Mouse (Mus musculus) T-helper 17 cell (primary cell): ENCODE results near the gene Ablim1.

ENCODE experiments used
- in situ Hi-C, 2 experiments: fragments of 300-600 bp; cut with MboI, MseI; formaldehyde crosslinking; loops; 1 replicate in 1 of 2; 2 replicates in 1 of 2; pipeline ENCODE4 v1.15.1; 2025; ENCODE audit warnings: high pct_unique_total_duplicates in 2 of 2

The Ablim1 gene

DNA sequence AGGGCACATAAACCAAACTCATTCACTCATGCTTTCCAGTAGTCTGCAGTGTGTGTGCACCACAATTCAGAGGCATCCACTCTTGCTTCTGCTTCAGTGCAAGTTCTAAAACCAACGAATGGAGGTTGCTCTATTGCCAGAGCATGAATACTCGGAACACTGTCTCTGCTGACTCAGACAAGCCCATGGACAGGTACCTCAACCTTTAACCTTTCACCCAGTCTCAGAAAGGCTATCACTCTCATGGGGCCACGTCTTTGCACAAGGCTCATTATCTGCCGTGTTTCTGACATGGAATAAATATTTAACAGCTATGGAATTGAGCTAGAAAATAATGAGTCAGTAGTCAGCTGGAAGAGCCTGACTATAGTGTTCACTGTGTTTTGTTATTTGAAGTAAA is 4.7 kb downstream of the Ablim1 start:
- in situ Hi-C loops, result loop anchor here in 1 of 2 experiments (25.0 kb wide), 1 partner anchor 398 kb away; no protein-coding TSS in a partner anchor

GRCm38 (mm10) chr19:57306601-57307000 is 8.1 kb downstream of the Ablim1 start:
- in situ Hi-C loops, result loop anchor here in 1 of 2 experiments (25.0 kb wide), 1 partner anchor 394 kb away; no protein-coding TSS in a partner anchor

GRCm38 (mm10) chr19:57305972-57306371 is 8.7 kb downstream of the Ablim1 start:
- in situ Hi-C loops, result loop anchor here in 1 of 2 experiments (25.0 kb wide), 1 partner anchor 394 kb away; no protein-coding TSS in a partner anchor

DNA sequence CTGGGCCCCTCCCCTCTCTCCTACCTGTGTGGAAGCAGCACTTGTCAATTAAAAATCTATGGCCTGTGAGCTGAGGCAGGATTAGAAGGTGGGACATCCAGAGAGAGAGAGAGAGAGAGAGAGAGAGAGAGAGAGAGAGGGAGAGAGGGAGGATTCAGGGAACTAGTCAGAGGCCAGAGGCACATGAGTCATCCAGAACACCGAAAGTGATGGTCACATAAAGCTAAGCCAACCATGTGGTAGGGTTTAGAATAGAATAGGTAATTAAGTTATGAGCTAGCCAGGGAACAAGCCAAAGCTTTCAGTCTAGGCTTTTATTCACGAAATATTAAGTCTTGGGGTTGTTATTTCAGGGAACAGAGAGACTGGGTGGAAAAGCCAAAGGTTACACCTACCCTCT is 10.1 kb downstream of the Ablim1 start:
- in situ Hi-C loops, result loop anchor here in 1 of 2 experiments (25.0 kb wide), 1 partner anchor 392 kb away; no protein-coding TSS in a partner anchor

DNA sequence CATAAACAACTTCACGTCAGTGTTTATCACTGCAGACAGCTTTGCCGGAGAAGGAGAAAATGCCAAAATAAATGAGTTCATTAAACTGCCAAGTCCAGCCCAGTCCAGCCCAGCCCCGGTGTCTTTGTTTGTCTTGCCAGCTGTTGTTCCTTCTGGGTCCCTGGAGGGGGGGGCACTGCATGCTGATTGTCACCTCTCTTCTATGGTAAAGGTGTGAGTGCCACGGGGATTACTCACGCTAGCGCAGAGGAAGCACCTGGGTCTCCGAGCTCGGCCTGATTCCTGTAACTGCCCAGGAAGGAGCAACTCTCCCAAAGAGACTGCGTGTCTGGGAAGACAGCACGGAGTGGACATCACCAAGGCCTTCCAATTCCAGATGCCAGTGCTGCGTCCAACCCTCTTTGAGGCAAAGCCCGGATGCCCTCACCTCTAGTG is 12.7 kb downstream of the Ablim1 start:
- in situ Hi-C loops, result loop anchor here in 1 of 2 experiments (25.0 kb wide), 1 partner anchor 390 kb away; no protein-coding TSS in a partner anchor

DNA sequence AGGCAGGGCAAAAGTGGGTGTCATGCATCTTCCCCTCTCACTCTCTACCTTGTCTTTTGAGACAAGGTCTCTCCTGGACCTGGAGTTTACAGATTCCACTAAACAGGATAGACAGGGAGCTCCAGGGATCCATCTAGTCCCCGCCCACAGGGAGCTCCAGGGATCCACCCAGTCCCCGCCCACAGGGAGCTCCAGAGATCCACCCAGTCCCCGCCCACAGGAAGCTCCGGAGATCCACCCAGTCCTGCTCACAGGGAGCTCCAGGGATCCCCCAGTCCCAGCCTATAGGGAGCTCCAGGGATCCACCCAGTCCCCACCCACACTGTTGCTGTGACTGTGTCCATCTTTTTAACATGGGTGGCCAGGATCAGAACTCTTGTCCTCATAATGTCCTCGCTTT is 16.7 kb downstream of the Ablim1 start:
- in situ Hi-C loops, result no loop called here

DNA sequence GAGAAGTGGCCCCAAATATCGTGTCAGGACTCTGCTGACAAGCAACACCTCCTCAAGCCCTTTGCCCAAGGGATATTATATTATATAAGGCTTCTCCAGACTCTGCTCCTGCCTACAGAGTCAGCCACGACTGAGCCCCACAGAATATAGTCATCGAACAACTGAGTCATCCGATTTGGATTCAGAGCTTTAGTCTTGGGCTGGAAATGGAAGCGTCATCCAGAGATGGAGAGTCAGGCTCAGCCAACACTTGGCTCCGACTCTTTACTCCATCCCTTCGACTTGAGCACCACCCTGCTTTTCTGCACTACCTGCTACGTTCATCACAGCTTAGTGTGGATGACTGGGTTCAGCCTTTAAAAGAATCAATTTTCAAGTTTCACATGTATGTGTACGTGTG is 17.3 kb downstream of the Ablim1 start:
- in situ Hi-C loops, result no loop called here

GRCm38 (mm10) chr19:57296539-57296938 is 18.2 kb downstream of the Ablim1 start:
- in situ Hi-C loops, result no loop called here

GRCm38 (mm10) chr19:57295521-57295920 is 19.2 kb downstream of the Ablim1 start:
- in situ Hi-C loops, result no loop called here

GRCm38 (mm10) chr19:57294356-57294755 is 20.4 kb downstream of the Ablim1 start:
- in situ Hi-C loops, result no loop called here

DNA sequence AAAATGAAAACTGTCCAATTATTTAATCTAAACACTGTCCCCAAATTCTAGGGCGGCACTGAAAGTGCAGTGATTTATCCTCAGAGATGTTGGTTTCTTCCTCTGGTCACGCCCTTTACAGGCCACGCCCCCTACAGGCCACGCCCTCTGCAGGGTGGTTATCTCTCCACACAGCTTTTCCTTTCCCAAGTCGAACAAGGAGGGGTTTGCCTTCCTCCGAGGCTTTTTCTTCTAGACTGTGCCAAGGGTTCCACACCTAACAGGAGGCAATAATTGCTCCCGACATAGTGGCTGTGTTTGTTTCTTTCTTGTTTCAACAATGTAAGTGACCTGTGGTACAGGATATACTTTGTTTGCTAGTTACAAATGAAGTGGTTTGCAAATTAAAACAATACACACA is 21.0 kb downstream of the Ablim1 start:
- in situ Hi-C loops, result no loop called here

DNA sequence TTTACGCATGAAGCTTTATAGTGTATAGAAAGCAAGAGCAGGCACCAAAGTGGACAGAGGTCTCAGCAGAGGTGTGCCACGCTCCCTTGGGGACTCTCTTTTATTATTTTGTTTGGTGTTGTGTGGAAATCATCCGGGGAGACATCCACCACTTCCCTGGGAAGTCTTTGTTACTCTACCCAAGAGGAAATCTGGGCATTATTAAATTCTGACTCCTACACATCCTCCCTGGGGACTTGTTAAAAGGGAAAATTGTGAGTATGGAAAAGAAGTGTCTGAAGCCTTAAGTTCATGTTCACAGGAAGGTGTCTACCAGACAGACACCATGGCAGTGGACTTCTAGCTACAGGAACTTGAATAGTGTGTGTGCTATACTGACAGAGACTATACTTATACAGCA is 31.4 kb downstream of the Ablim1 start:
- in situ Hi-C loops, result no loop called here

DNA sequence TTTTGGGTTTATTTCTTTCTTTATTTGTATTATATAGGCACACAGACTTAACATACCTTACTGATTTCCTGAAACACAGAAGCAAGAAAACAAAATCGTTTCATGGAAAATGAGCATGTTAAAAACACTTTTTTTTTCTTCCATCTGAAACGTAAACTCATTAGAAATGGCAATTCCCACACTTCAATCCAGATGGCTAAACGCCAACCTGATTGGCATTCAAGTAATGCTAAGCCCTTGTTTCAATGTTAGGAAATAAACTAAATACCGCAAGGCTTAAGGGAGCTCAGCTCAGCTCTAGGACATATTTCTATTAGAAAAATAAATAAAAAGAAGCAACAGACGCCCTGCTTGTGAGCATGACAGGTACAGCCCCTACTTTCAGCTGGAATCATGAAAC is 32.1 kb downstream of the Ablim1 start:
- in situ Hi-C loops, result no loop called here

DNA sequence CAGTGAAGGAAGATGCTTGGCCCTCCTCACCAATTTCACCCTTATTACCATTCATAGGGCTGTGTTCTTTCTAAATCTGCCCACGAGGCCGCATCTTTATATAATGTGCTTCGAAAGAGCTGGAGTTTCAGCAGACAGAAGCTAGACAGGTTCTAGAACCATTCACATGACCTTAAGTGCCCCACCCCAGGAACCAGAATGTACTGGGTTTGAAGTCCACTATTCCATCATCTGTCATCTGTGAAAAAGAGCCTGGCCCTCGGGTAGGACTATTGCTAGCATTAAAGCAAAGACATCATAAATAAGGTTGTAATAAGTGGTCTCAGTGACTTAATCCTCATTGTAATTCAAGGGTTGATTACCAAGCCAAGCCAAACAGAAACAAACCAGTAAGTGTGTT is 35.1 kb downstream of the Ablim1 start:
- in situ Hi-C loops, result no loop called here

- in situ Hi-C loops, result no loop called here
Observed at GRCm38 (mm10) chr19:57278263-57278662, 36.5 kb downstream of the Ablim1 start.

DNA sequence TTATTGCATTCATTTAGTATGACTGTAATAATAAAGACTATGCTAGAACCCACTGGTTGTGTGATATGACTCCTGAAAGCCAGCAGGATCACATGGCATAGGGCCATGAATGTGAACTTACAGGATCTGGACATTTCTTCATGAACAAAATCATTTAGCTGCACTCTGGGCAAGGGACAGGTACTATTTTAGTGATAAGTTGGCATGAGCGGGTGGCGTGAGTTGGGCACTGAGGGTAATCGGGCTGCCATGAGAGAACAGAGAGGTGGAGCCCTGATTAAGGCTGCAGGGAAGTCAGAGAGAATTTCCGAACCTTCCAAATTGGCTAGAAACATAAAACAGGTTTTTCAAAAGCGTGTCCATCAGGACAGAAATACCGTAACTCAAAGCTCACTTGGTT is 37.7 kb downstream of the Ablim1 start:
- in situ Hi-C loops, result no loop called here

GRCm38 (mm10) chr19:57275166-57275953 is 39.4 kb downstream of the Ablim1 start:
- in situ Hi-C loops, result no loop called here

DNA sequence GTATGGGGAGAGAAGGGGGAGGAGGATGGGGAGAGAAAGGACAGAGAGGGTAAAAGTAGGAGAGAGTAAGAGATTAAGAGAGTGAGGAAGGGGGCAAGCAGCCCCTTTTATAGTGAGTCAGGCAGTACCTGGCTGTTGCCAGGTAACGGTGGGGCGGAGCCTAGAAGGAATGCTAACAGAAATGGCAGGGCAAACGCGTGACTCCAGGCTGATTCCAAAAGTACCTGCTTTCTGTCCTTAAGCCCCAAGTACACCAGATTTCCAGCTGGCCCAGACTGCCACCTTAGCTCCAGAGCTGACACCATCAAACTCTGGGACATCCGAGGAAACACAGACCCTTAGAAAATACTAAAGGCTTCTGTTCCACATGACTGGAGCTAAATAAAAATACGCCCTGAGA is 40.0 kb downstream of the Ablim1 start:
- in situ Hi-C loops, result no loop called here

DNA sequence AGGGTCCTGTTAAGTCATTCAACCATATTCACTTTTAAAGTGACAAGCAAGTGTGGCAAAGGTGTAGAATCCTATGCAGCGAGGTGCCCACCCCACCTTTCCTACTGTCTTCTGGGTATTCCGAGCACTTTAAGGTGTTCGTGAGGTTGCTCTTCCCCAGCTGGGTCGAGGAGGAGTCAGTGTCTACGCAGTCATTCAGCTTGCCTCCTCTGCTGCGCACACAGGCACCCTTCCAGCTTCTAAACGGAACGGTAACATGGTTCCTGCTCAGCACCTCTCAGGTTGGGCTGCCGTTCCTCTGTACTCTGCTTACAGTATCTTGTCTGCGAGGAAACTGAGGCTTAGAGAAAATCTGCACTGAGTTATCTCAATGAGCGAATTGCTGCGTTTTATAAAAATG is 40.4 kb downstream of the Ablim1 start:
- in situ Hi-C loops, result no loop called here

- in situ Hi-C loops, result no loop called here
Observed at GRCm38 (mm10) chr19:57272824-57273613, 41.7 kb downstream of the Ablim1 start.

DNA sequence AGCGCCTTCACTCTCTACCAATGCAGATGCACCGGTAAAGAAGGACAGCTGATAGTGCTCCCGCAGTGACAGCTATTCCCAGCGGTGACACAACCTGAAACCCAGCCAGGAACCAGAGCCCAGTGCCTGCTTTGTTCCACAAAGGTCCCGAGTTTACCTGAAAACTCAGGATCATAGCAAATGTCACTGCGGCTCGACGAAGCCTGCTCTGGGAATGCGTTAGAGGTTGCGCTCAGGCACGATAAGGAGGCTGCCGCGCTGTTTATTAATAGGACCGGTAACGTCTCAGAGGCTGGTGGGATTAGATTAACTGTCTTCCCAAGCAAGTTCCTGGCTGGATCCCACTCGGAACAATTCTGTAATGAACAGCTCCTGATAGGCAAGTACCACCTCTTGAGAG is 43.0 kb downstream of the Ablim1 start:
- in situ Hi-C loops, result no loop called here

GRCm38 (mm10) chr19:57270711-57271110 is 44.0 kb downstream of the Ablim1 start:
- in situ Hi-C loops, result no loop called here
